Mouse (Mus musculus): ENCODE results near the gene Csnk1g2.

GRCm38 (mm10) chr10:80671936-80672690 is 49.5 kb downstream of the Csnk1g2 start:
- no peak for TF ChIP-seq CTCF (conservative IDR thresholded peaks at IDR 0.05; ENCODE audit: low read length)
- no peak for TF ChIP-seq POU5F1 (IDR thresholded peaks at IDR 0.05; ENCODE audit: borderline replicate concordance, low read length)
- no peak for TF ChIP-seq NANOG (IDR thresholded peaks at IDR 0.05; ENCODE audit: borderline replicate concordance, low read length)
